31 mouse cellular contexts compared by ENCODE assay signal in genomic region chr17:43090948-43091724, GRCm38 (mm10).
DNase-seq lines count a peak whose midpoint lies in the region; ATAC-seq lines count a peak whose summit lies in the region.
"Had no signal": no experiment of that assay in that cellular context is flagged by ENCODE, and none has a peak within 500 bp of the region (broad histone marks: within the 10 kb centered on the region; RNA-seq: fewer than 3 reads in every experiment).

No protein-coding gene starts in this region.

- H3K4me3 ChIP-seq in liver, embryonic 13.5 days (replicated peaks): no peak overlapping the region
- no peak overlapping the region for H3K4me3 ChIP-seq in midbrain, embryonic 14.5 days (replicated peaks; ENCODE audit: low read depth, low read length)
- H3K4me3 ChIP-seq: forebrain, embryonic 15.5 days; gastrocnemius, adult 2 months; heart, embryonic 13.5 days; hindbrain, embryonic 10.5 days; hindbrain, embryonic 15.5 days; limb, embryonic 12.5 days; stomach, embryonic 15.5 days had no signal

- 63% methylated on average over 3 of the region's 3 CpGs for WGBS in liver, embryonic 13.5 days (ENCODE audit: insufficient replicate concordance)
- WGBS in midbrain, embryonic 14.5 days: 94% methylated on average over 3 of the region's 3 CpGs

- peaks cover 46% of the 10 kb centered on the region for H3K4me1 ChIP-seq in liver, embryonic 13.5 days (replicated peaks)
- no peaks in the 10 kb centered on the region for H3K4me1 ChIP-seq in midbrain, embryonic 14.5 days (ENCODE audit: control insufficient read depth, insufficient read depth, low read length)
- H3K4me1 ChIP-seq: forebrain, embryonic 15.5 days; heart, embryonic 13.5 days; hindbrain, embryonic 10.5 days; hindbrain, embryonic 15.5 days; limb, embryonic 12.5 days; stomach, embryonic 15.5 days had no signal

- no peaks in the 10 kb centered on the region for H3K9me3 ChIP-seq in liver, embryonic 13.5 days (replicated peaks)
- no peaks in the 10 kb centered on the region for H3K9me3 ChIP-seq in midbrain, embryonic 14.5 days (ENCODE audit: control insufficient read depth, low read length)
- H3K9me3 ChIP-seq: forebrain, embryonic 15.5 days; heart, embryonic 13.5 days; hindbrain, embryonic 10.5 days; hindbrain, embryonic 15.5 days; limb, embryonic 12.5 days; stomach, embryonic 15.5 days had no signal

- H3K9ac ChIP-seq in liver, embryonic 13.5 days: peak overlapping the region; percentile 58; the same call in 1 of the 2 replicates
- no peak overlapping the region for H3K9ac ChIP-seq in midbrain, embryonic 14.5 days (replicated peaks; ENCODE audit: low read length)
- H3K9ac ChIP-seq: forebrain, embryonic 15.5 days; heart, embryonic 13.5 days; hindbrain, embryonic 15.5 days; limb, embryonic 12.5 days; stomach, embryonic 15.5 days had no signal

- H3K27me3 ChIP-seq in liver, embryonic 13.5 days: no peaks in the 10 kb centered on the region
- no peaks in the 10 kb centered on the region for H3K27me3 ChIP-seq in midbrain, embryonic 14.5 days (ENCODE audit: control insufficient read depth, insufficient read depth, low read length)
- H3K27me3 ChIP-seq: forebrain, embryonic 15.5 days; heart, embryonic 13.5 days; hindbrain, embryonic 15.5 days; limb, embryonic 12.5 days; Patski; stomach, embryonic 15.5 days had no signal

- intact Hi-C loops in left cerebral cortex, postnatal 14 days (cut with DNase I): loop anchor here (5.0 kb wide), 1 partner anchor 74 kb away; the partner anchor contains the start of gene Tnfrsf21

- peaks cover 38% of the 10 kb centered on the region for H3K36me3 ChIP-seq in liver, embryonic 13.5 days
- peaks cover 29% of the 10 kb centered on the region for H3K36me3 ChIP-seq in midbrain, embryonic 14.5 days (ENCODE audit: control insufficient read depth, insufficient read depth, low read length)
- H3K36me3 ChIP-seq: stomach, embryonic 15.5 days had no signal

- peak; percentile 59 for DNase-seq in kidney, adult 9 months
- DNase-seq in kidney, adult 8-10 months: no peak
- no peak for DNase-seq in liver, embryonic 13.5 days
- DNase-seq in midbrain, embryonic 14.5 days: no peak
- no peak for DNase-seq in adrenal gland, postnatal 4 days (ENCODE audit: low spot score in 2 of 2)
- no peak for DNase-seq in left cerebral cortex, postnatal 14 days (ENCODE audit: low spot score in 2 of 2)
- DNase-seq: adrenal gland, postnatal 10 days; cerebellum, adult 18-20 months; cerebellum, postnatal 14 days; gastrocnemius, adult 2 months; heart, postnatal 10 days; kidney, adult 11 months; layer of hippocampus, adult 9-11 months; lung, adult 18-20 months; retina, postnatal 1 day; right cerebral cortex, postnatal 14 days; thymus, postnatal 14 days had no signal

- ATAC-seq in erythroblast, adult 5-6 weeks (replicated peaks; ENCODE audit: low FRiP score, poor library complexity, severe bottlenecking): peak; percentile 48; the same call in 1 of the 2 replicates
- peak; percentile 82 for ATAC-seq in liver, embryonic 13.5 days (ENCODE audit: low read depth)
- ATAC-seq in megakaryocyte progenitor cell, adult 5-6 weeks (replicated peaks; ENCODE audit: poor library complexity): 0 out of 2 replicates have a peak, but pooled peaks have one; percentile 27
- ATAC-seq in midbrain, embryonic 14.5 days (ENCODE audit: low FRiP score, low TSS enrichment): no peak
- ATAC-seq: forebrain, embryonic 15.5 days; inflammation-experienced regulatory T-cells, adult 6 months; lung, postnatal 0 days; Patski had no signal

- peak overlapping the region; percentile 89 for H3K27ac ChIP-seq in liver, embryonic 13.5 days
- H3K27ac ChIP-seq in midbrain, embryonic 14.5 days (replicated peaks; ENCODE audit: low read depth, low read length): no peak overlapping the region
- H3K27ac ChIP-seq: forebrain, embryonic 15.5 days; gastrocnemius, adult 2 months; heart, embryonic 13.5 days; hindbrain, embryonic 10.5 days; hindbrain, embryonic 15.5 days; kidney, postnatal 0 days; limb, embryonic 12.5 days; macrophage; stomach, embryonic 15.5 days had no signal

- H3K4me2 ChIP-seq in liver, embryonic 13.5 days: peak overlapping the region; percentile 54
- H3K4me2 ChIP-seq in midbrain, embryonic 14.5 days (ENCODE audit: low read length): no peak overlapping the region
- H3K4me2 ChIP-seq: forebrain, embryonic 15.5 days; heart, embryonic 13.5 days; hindbrain, embryonic 15.5 days; limb, embryonic 12.5 days; midbrain, embryonic 11.5 days; stomach, embryonic 15.5 days had no signal
